Mouse (Mus musculus) MEL (cell line): Measurements from ENCODE around the gene Cd59a.

Experiments
- BHLHE40 ChIP-seq: IDR thresholded peaks from 2 replicates; pipeline ENCODE4 v1.6.1; 2012; ENCODE audit warnings: low read depth, mild to moderate bottlenecking, inconsistent platforms, low read length, improper control_type of control experiment, borderline replicate concordance
- EP300 ChIP-seq, 2 experiments: IDR thresholded peaks; 2 replicates each; pipeline ENCODE4 v1.6.1; 2011; ENCODE audit warnings: improper control_type of control experiment in 2 of 2, low read length in 2 of 2, low read depth in 1 of 2, mild to moderate bottlenecking in 1 of 2
- MAZ ChIP-seq: IDR thresholded peaks from 2 replicates; pipeline ENCODE4 v1.6.1; 2012; ENCODE audit warnings: low read depth, mild to moderate bottlenecking, inconsistent platforms, low read length, improper control_type of control experiment
- ZC3H11A ChIP-seq: IDR thresholded peaks from 2 replicates; pipeline ENCODE4 v1.6.1; 2012; ENCODE audit warnings: low read depth, mild to moderate bottlenecking, inconsistent platforms, low read length, improper control_type of control experiment

DNA sequence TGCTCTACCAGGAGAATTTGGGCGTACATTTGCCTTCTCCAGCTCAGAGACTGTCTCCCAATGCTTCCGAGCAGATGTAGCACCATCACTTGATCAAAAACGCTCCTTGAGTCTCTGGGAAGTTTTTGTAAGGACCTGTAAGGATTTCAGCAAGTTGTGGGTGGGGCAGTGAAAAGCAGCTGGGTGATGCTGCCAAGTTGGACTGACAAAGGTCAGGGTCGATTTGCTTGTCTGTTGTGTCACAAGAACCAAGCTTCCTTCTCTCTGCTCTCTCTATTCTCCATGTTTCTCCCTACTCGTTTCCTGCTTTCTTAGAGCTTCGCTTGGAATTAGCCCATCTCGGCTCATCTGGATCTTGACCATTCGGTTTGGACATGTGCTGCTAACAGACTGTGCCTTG is 46.5 kb downstream of the Cd59a start:
- no peak for TF ChIP-seq EP300 (IDR thresholded peaks at IDR 0.05; ENCODE audit: low read depth in 1 of 2, low read length in 2 of 2)
- TF ChIP-seq ZC3H11A, result no peak
- no peak for TF ChIP-seq MAZ
- no peak for TF ChIP-seq BHLHE40
